Mouse (Mus musculus) yolk sac, embryonic 10.5 days (tissue): ENCODE measurements around the gene Cstf1.

Experiments used
- DNase-seq: peaks from one replicate; pipeline ENCODE4 v3.0.0-alpha.2; 2017; ENCODE audit warnings: low spot score

The Cstf1 gene

GRCm38 (mm10) chr2:172370411-172371223 lies at the start of gene Cstf1, which contains the start of gene Aurka:
Gene Cstf1 (plus strand): TSS chr2:172370681.
Gene Aurka (minus strand): TSS chr2:172370535.
- peak; percentile 97 for DNase-seq

- peak; percentile 72 for DNase-seq
These were observed 49.6 kb upstream of the Cstf1 start for GRCm38 (mm10) chr2:172320878-172321277.

DNA sequence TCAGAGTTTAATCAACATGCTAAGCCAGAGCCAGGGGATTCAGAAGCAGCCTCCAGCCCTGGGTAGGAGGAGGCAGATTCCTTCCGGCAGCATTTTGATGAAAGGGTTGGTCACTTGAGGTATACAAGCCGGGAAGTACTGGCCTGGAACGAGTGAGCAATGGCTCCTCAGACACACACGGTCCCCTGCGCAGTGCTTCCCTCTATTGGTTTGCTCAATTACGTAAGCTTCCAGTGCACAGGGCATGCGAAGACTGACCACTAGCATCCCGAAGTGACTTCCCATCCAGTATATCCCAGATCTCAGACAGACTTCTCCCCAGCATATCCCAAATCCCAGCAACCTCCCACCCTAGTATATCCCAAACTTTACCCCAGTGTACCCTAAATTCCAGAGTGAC lies 42.2 kb upstream of the Cstf1 start:
- DNase-seq, result no peak

DNA sequence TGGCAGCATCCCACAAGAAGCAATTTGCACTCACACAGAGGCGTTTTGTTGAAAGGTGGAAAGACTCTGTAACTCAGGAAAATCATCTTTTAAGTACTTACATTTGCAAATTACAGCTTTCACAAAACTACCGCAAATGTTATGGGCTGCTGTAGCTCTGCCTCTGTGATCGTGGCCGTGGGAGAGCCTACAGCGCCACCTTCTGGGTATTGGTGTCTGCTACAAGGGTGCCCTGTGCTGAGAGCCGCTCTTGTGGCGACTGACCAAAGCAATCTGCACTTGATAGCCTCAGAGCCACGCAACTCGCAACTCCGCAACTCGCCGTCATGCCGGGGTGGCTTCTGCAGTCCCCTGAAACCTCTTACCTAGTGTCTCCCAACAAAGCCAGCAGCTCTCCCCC lies 41.3 kb upstream of the Cstf1 start:
- peak; percentile 64 for DNase-seq

DNA sequence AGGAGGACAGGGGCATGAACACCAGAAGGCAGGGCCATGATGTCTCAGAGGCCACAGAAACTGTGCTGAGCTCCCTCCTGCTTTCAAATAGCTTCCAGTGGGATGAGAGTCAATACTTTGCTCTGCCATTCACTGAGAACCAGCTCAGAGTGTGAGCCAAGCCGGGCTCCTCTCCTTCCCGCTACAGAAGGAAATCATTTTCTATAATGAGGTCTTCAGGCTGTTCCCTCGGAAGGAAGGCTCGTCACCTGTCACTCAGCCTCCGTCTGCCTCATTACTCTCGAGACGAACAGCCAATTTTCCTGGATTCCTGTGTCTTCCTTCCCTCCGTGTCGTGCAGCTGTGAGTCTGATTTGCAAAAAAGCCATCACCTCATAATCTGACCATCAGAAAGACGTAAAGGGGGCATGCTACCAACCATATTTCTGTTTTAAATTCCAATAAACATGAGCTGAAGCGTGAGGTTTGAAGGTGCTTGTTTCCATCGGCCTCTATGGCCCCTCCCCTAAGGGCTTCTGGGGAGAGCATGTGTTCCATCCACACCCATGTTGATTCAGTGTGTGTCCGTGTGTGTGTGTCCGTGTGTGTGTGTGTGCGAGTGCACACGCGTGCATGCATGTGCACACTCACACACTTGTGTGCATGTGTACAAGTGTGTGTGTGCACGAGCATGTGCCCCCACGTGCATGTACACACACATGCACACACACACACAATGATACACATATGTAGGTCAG lies 32.1 kb upstream of the Cstf1 start:
- no peak for DNase-seq

DNA sequence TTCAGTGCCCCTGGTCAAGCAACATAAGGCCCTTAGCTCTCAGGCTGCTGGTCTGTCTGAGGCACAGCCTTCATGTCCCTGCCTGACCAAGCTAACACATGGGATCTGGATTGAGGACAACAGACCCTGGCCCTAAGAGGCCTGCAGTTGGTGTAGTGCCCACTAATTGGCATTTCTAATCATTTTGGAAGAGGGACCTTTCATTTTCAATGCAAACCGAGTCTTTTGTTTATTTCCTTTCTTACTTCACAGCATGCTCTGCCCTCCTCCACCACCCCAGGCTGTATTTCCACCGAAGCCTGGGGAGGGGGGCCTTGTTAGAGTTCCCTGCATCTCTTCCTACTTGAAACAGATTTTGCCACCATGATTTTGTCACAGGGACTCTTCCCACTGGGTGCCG lies 29.5 kb upstream of the Cstf1 start:
- no peak for DNase-seq

GRCm38 (mm10) chr2:172341606-172342005 lies 28.9 kb upstream of the Cstf1 start:
- DNase-seq, result no peak

DNA sequence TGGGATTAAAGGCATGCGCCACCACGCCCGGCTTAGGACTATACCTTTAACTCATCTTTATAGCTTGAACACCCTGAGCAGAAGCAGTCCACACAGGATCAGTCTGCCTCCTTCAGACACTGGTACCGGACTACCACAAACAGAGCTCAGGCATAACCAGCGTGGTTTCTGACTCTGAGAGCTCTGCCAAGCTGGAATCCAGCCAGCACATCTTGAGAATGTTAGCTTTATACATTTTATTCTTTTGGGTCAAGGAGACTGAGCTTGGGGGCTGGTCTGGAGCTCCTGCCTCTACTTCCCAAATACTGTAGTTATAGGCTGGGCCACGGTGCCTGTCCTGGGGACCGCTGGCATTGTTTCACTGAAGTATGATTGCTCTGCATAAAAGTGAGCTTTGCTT lies 26.7 kb upstream of the Cstf1 start:
- DNase-seq, result no peak

DNA sequence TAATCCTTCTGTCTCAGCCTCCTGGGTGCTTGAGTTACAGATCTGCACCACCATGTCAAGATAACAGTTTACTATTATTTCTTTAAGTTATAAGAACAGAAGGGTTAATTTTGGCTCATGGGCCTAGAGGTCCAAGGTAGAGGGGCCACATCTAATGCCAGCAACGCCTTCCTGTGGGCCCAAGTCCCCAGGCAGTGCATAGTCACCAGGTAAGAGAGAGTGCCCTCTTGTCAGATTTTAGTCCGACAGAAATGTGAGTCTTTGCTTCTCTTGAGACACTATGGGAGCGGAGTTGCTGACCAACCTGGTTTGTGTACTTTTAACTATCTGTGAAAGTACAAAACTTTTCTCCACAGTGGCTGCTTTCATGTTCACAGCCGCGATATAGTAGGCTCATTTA lies 25.8 kb upstream of the Cstf1 start:
- DNase-seq, result no peak

- DNase-seq, result peak; percentile 97
These were observed 25.2 kb upstream of the Cstf1 start, which contains the start of gene Fam210b for GRCm38 (mm10) chr2:172345258-172345738. Gene Fam210b (plus strand): TSS chr2:172345565.

GRCm38 (mm10) chr2:172346034-172346929 lies 24.2 kb upstream of the Cstf1 start:
- peak; percentile 45 for DNase-seq

DNA sequence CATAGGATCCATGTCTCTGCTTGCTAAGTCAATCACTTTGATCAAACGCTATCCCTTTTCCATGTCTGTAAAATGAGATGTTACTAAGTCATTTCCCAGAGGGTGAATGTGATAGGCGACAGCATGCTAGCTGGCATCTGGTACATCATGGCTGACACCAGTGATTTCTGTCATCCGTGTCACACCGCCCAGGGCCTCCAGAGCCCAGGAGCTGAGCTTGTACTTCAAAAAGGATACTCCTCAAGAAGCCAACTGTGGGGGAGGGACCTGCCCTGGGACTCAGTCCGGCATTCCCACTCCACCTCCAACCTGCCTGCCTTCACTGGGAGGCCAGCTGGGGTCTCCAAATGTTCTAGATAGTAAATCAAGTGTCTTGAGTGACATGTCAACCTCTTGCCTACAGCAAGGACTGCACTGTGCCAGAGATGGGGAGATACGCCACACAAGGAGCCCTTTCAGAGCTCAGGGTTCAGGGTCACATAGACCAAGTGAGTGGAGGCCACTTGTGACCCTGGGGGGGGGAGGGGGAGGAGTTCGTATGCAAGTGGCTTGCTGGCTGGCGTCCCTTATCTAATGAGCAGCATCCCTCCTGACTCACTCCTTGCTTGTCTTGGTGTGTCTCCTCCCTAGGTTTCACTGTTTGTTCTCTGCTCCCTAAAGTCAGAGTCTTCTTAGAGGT lies 23.4 kb upstream of the Cstf1 start:
- DNase-seq, result peak; percentile 83

GRCm38 (mm10) chr2:172348297-172348950 lies 22.1 kb upstream of the Cstf1 start:
- peak; percentile 60 for DNase-seq

GRCm38 (mm10) chr2:172349776-172350175 lies 20.7 kb upstream of the Cstf1 start:
- peak; percentile 34 for DNase-seq

DNA sequence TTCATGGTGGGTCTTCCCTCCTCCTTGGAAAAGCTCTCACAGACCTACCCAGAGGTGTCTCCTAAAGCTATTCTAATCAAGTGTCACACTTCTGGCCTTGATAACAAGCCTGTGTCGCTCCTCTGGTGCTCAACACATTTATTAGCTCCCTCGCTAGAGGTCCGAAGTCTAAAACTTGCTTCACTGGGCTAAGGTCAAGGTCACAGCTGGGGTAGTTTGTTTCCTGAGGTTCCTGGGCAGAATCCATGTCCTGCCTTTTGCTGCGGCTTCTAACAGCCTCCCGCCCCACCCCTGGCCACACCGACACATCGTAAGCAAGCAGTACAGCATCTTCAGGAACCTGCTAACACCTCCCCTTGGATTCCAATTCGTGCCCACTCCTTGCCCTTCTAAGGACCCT lies 19.7 kb upstream of the Cstf1 start:
- DNase-seq, result peak; percentile 50

GRCm38 (mm10) chr2:172353218-172353617 lies 17.3 kb upstream of the Cstf1 start:
- no peak for DNase-seq

DNA sequence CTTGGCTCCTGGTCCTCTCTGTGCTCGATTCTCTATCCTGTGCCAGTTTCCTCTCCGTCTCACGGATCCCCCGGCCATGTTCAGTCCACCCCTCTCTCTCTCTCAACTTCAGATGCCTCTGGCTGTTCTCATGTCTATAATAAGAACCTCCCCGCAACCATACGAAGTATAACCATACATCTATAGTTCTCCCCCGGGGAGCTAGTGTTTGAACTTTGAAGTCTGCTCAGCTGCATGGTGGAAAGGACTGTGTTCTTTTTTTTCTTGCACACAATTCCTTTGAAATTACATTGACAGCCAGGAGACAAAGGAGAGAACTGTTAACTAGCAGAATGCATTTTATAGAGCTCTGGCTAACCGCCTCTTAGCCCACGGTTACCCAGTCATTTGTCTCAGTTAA lies 15.7 kb upstream of the Cstf1 start:
- no peak for DNase-seq

GRCm38 (mm10) chr2:172355833-172356232 lies 14.6 kb upstream of the Cstf1 start:
- no peak for DNase-seq

- DNase-seq, result no peak
These were observed 7.3 kb upstream of the Cstf1 start for GRCm38 (mm10) chr2:172363176-172363575.

DNA sequence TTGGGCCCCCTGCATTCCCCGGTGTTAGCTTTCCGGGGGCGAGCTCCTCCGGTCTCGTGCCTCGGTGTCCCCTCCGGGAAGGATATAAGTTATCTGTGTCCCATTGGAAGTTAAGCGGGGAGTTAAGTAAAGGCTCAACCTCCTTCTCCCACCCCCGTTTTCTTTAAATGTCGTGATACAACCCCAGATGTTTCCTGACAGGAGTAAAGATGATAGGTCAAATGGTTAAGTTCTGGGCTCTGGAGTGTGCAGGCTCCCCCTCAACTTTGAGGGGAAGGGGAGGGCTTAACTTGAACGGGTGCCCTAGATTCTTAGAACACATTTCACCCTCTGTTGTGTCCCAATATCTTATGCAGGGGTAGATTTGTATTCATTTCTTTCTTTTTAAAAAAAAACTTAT lies 777 bp downstream of the Cstf1 start:
- no peak for DNase-seq

DNA sequence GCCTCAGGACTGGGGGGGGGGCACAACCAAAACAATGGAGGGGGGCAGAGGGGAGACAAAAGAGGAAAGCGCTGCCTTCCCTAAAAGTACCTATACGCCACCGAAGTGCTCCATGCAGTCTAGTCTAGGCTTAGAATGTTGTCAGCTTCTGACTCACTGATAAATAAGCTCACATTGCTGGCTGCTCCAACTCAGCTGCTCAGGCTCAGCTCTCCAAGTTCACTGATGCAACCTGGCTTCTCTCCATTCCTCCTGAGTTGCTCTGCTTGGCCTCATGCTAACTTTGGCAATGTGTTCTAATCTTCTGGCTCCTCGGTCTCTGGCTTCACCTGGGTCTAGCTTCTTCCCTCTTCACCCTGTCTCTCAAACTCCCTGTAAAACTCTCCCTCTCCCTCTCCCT lies 6.1 kb downstream of the Cstf1 start:
- DNase-seq, result no peak
